Mouse (Mus musculus) frontal cortex, postnatal 14 days (tissue): Measurements from ENCODE around the gene Odc1.
"Not testable (repeated sequence)": the region's sequence is repeated elsewhere in the genome, so short reads cannot be mapped to it uniquely, and the experiment has no call there.

ENCODE experiments used
- DNase-seq, 2 experiments: peaks; one replicate each; pipeline ENCODE4 v3.0.0; 2022; ENCODE audit warnings: low spot score in 2 of 2

Odc1 gene

DNA sequence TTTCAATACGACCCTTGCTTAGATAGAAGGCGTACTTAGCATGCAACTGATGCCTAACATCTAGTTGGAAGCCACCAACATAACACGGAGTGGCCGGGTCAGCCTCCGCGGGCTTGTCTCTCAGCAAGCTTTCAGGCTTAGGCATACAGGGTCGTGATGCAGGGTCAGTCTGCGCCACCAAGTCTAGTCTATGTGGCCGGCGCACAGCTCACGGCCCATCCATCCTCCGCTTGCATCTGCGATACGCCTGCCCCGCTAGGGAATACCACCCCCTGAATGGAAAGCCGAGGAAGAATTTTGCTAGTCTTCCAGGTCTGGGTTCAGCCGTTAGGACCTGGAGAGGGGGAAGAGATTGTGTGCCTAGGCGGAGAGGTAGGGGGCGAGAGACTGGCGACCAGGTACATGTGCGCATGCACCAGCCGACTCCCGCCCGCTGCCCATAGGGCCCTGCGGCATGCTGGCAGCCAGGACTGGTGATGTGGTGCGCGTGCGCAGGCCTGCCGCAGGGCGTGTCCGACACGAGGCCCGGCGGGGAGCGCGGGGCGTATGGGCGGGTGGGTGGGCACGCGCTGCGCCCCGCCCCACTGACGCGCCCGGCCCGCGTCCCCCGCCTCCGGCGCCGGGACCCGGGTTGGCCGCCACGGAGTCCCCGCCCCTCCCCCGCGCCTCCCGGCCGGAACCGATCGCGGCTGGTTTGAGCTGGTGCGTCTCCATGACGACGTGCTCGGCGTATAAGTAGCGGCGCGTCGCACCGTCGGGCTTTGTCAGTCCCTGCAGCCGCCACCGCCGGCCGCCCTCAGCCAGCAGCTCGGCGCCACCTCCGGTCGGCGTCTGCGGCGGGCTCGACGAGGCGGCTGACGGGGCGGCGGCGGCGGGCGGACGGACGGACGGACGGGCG, at the start of gene Odc1:
Odc1 (plus strand) TSS at position 586 of the 898 bp plus-strand sequence.
- peak; percentile 94 to 96 for DNase-seq

GRCm38 (mm10) chr12:17494809-17495208, 49.8 kb upstream of the Odc1 start:
- no peak for DNase-seq

DNA sequence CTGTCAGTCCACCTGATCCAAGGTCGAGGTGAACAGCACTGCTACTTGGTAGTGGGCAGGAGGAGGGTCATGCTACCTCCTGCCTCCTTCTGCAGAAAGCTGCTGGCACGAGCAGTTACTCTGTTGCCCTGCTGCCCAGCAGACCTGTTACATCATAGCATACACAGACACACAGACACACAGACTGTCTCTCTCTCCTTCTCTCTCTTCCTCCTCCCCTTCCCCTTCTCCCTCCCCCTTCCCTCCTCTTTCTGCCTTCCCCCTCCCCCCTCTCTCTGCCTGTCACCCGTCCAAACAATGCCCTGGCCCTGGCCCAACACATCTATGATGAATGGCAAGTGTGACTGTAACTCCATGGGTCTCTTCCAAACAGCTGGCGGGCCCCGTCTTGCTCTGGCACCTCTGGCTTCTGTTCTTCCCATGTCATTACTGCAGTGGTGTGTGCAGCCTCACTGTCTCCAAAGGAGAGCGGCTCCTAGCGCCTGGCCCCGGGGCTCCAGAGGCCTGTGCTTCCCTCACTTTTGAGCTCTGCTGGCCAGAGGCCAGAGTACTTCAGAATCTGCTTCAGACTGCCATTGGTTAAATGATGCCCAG, 48.6 kb upstream of the Odc1 start:
- DNase-seq, result no peak

DNA sequence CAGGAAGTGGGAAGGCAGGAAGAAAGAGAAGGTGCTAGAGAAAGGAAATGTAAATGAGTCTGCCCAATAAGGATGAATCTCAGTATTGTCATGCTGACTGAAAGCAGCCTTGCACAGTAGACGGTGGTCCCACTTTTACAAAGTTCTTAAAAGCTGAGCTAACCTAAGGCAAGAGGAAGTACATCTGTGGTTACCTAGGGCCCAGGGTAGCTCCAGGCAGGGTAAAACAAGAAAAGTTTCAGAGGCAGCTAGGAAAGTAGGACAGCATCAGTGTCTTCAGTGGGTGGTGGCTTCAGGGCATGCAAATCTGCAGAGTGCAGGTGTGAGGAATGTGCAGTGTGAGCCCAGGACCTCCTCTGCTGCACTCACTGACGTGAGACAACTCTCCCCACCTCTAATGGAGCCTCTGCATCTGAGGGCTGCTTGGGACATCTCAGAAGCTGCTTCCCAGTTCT, 38.9 kb upstream of the Odc1 start:
- no peak for DNase-seq

DNA sequence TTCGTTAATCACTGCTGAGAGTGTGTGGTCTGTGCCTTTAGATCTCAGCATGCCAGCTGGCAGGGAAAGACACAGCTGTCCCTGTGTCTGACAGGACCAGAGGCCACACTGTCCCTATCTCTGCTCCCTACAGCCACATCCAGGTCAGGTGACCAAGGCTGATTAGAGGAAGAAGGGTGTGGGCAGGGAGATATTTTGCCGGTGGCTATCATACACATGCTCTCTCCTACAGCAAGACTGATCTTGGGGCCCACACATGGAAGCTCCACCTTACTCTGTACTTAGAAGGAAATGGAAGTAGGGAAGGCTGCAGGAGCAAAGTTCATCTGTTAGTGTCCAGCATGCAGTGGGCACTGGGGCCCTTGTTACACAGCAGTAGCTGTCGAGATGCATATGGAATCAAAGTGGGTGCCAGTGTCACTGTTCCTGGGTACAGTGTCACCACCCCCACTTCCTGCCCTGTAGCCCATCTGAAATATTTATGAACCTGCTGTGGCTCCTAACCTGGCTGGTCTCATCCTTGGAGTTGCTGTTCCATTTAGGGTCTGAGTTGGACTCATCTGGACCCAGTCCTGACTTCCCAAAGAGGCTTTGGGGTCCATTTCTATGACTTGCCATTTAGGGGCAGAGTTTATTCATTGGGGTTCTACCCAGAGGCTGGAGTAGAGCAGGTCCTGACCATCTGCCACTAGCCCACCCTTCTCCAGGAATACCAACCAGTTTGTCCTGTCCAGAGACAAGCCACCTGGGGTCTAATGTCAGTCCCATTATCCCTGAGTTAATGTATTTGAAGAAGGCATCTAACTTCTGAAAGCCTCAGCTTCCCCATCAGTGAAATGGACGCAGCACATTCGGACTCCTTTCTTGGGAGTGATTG, 38.2 kb upstream of the Odc1 start:
- no peak for DNase-seq

- peak in 1 of 2 experiments; percentile 23 for DNase-seq
Observed at GRCm38 (mm10) chr12:17506994-17507542, 37.5 kb upstream of the Odc1 start.

DNA sequence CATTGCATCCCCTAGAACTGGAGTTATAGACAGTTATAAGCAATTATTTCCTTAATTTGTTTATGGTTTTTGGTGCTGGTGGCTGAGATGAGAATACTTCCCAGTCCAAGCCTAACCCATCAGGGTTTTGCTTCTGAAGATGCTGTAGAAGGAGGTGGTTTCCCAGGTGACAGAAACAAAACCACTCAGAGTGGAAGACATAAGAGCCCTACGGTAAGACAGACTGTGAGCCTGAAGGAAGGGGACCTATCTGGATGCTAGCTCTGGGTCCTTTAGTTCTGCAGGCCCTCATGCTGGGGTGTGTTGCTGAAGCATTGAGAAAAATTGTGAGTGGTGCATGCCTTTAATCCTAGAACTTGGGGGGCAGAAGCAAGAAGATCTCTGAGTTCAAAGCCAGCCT, 35.3 kb upstream of the Odc1 start:
- no peak for DNase-seq

GRCm38 (mm10) chr12:17510158-17510557, 34.4 kb upstream of the Odc1 start:
- DNase-seq, result no peak

- no peak for DNase-seq
Observed at GRCm38 (mm10) chr12:17511019-17511418, 33.6 kb upstream of the Odc1 start.

- no peak for DNase-seq
Observed at GRCm38 (mm10) chr12:17529180-17529579, 15.4 kb upstream of the Odc1 start.

- DNase-seq, result no peak
Observed at GRCm38 (mm10) chr12:17529726-17530125, 14.9 kb upstream of the Odc1 start.

GRCm38 (mm10) chr12:17530825-17531224, 13.8 kb upstream of the Odc1 start:
- DNase-seq, result no peak

- no peak for DNase-seq
Observed at GRCm38 (mm10) chr12:17536222-17536621, 8.4 kb upstream of the Odc1 start.

GRCm38 (mm10) chr12:17537147-17537546, 7.4 kb upstream of the Odc1 start:
- DNase-seq, result no peak

- DNase-seq, result no peak
Observed at GRCm38 (mm10) chr12:17538087-17538486, 6.5 kb upstream of the Odc1 start.

DNA sequence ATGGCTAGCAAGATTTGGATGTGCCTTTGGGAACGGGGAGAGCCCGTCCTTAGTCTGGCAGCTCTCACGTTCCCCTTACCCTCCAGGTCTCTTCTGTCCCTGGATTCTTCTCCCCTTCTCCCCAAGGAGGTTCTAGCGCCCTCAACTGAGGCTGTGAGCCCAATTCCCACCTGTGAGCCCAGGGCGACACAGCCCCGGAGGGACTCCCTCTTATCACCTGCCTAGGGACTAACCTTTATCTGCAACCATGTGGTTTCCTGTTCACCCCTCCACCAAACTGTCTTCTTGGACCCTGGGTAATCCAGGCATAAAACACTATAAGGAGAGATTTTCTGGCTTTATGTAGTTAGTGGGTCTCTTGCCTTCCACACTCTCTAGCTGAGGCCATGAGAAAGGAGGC, 5.6 kb upstream of the Odc1 start:
- DNase-seq, result no peak

DNA sequence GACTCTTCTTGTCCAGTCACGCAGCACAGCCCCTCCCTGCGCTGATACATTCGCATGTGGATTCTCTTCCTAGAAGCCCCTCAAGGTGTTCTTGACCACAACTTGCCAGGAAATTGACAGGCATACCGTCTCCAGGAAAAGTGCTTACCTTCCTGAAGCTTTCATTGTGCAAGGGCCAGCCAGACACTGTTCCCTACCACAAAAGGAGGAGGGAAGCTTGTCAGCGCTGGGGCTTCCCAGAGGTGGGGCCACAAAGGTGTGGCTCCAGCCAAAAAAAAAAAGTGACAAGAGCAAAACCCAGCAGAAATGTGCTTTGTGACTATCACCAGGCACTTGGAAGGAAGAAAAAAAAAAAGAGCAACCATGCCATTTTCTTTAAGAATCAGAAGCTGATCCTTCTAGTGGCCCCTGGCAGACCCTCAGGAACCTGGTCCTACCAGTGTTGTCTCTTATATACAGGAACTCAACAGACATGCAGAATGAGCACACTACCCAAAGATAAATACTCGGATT, 4.5 kb upstream of the Odc1 start:
- no peak for DNase-seq

- no peak for DNase-seq
Observed at GRCm38 (mm10) chr12:17545107-17545571, 545 bp downstream of the Odc1 start.

DNA sequence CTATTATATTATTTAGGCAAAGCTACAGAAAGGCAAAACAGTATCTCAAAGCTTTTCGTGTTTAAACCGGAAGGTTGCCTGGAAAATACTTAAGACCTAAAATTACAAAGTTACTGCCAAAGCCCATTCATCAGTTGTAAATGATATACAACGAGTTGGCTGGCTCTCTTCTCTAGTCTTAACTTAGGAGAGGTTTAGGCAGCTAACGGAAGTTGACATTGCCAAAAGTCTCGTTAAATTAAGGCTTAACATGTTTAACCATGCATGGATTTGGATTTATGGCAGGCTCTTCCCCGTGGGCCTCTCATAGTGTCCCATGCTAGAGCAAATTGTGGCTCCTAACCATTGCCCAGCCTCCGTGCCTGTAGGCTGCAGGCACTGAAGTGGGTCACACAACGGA, 1.3 kb downstream of the Odc1 start:
- DNase-seq, result no peak

- DNase-seq, result not testable (repeated sequence)
Observed at GRCm38 (mm10) chr12:17547552-17547951, 3.0 kb downstream of the Odc1 start.

DNA sequence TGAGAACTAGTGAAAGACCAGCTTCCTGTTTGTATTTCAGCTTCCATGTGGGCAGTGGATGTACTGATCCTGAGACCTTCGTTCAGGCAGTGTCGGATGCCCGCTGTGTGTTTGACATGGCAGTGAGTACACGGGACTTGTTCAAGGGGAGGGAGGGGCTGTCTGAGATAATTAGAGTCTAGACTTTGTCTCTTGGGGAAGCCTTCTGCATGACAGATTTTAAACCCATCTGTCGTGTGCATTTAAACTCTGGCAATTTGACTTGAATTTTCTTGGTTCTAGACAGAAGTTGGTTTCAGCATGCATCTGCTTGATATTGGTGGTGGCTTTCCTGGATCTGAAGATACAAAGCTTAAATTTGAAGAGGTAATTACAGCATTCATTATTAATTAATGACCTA, 3.9 kb downstream of the Odc1 start:
- DNase-seq, result no peak
